Mouse (Mus musculus): ENCODE measurements around the gene Capzb. TPM values are rescaled to one million over a fixed set of nuclear protein-coding genes. Genes with fewer than 3 reads are reported as not detected.

Capzb gene
- polyA plus RNA-seq (2012; rRNA removed) = 154 and 170 TPM in 2 replicates

GRCm38 (mm10) chr4:139192499-139193175, at the start of gene Capzb:
Capzb (plus strand) TSS chr4:139192899.

GRCm38 (mm10) chr4:139310171-139310898, 117.6 kb downstream of the Capzb start, which contains the start of the genes Pqlc2 and Akr7a5:
Pqlc2 (minus strand) TSS chr4:139310708.
Akr7a5 (plus strand) TSS chr4:139310744.

Other genes starting within 250 kb of the Capzb start
- not detected in 2 replicates for gene Rnf186, start 225.8 kb upstream of the Capzb start, polyA plus RNA-seq (2012; rRNA removed)
- 1.0 TPM in 2 replicates for gene Tmco4, start 220.0 kb upstream of the Capzb start, polyA plus RNA-seq (2012; rRNA removed)
- gene Htr6, start 117.3 kb upstream of the Capzb start, polyA plus RNA-seq (2012; rRNA removed) = 3.9 and 4.5 TPM in 2 replicates
- gene Nbl1, start 99.9 kb upstream of the Capzb start, polyA plus RNA-seq (2012; rRNA removed) = 32.1 and 34.1 TPM in 2 replicates
- gene Minos1, start 61.8 kb upstream of the Capzb start, polyA plus RNA-seq (2012; rRNA removed) = 180 and 183 TPM in 2 replicates
- 20.0 and 20.4 TPM in 2 replicates for gene Pqlc2, start 117.8 kb downstream of the Capzb start, polyA plus RNA-seq (2012; rRNA removed)
- 12.2 and 12.5 TPM in 2 replicates for gene Akr7a5, start 117.8 kb downstream of the Capzb start, polyA plus RNA-seq (2012; rRNA removed)
- 55.8 and 64.6 TPM in 2 replicates for gene Mrto4, start 159.7 kb downstream of the Capzb start, polyA plus RNA-seq (2012; rRNA removed)
- gene Emc1, start 159.7 kb downstream of the Capzb start, polyA plus RNA-seq (2012; rRNA removed) = 58.3 and 62.0 TPM in 2 replicates
- gene Ubr4, start 159.7 kb downstream of the Capzb start, polyA plus RNA-seq (2012; rRNA removed) = 186 and 187 TPM in 2 replicates